Mouse (Mus musculus): ENCODE results near the gene Wapl. TPM values are rescaled to one million over a fixed set of nuclear protein-coding genes. Genes with fewer than 3 reads are reported as not detected.

Wapl gene
- total and polyA plus RNA-seq, 3 experiments, result 80.4 to 221 (median 100) TPM

- no peak for TF ChIP-seq ZMIZ1 (IDR thresholded peaks at IDR 0.05; ENCODE audit: low read depth, low read length)
- TF ChIP-seq ETS1 (IDR thresholded peaks at IDR 0.05; ENCODE audit: low read depth, low read length), result peak; percentile 17; the same call in 1 of the 2 replicates
- no peak; the same call in 1 of the 2 replicates for TF ChIP-seq KAT2A (conservative IDR thresholded peaks at IDR 0.05; ENCODE audit: low read depth, low read length)
- no peak for TF ChIP-seq EP300 (IDR thresholded peaks at IDR 0.05; ENCODE audit: low read depth in 1 of 2, low read length in 2 of 2)
- TF ChIP-seq HCFC1 (IDR thresholded peaks at IDR 0.05; ENCODE audit: low read depth, low read length), result no peak
- TF ChIP-seq MXI1 (IDR thresholded peaks at IDR 0.05; ENCODE audit: low read depth, low read length), result no peak; the same call in none of the 2 replicates
- no peak for TF ChIP-seq UBTF (IDR thresholded peaks at IDR 0.05; ENCODE audit: borderline replicate concordance, insufficient read depth, low read depth, low read length)
- no peak for TF ChIP-seq CHD1 (IDR thresholded peaks at IDR 0.05; ENCODE audit: low read depth, low read length)
- no peak for TF ChIP-seq USF2 (IDR thresholded peaks at IDR 0.05; ENCODE audit: borderline replicate concordance in 1 of 2, insufficient read depth in 1 of 2, low read depth in 1 of 2, low read length in 2 of 2)
- no peak; the same call in 1 of the 2 replicates for TF ChIP-seq POLR2AphosphoS2 (IDR thresholded peaks at IDR 0.05; ENCODE audit: low read length)
- peak in 1 of 2 experiments; percentile 65; a peak in 1 of 4 replicates for TF ChIP-seq POLR2A (IDR thresholded peaks at IDR 0.05; ENCODE audit: control insufficient read depth in 1 of 2, insufficient read depth in 1 of 2, low read depth in 1 of 2, low read length in 2 of 2, poor library complexity in 1 of 2)
- no peak; the same call in none of the 2 replicates for TF ChIP-seq TCF12 (IDR thresholded peaks at IDR 0.05; ENCODE audit: low read depth, low read length)
Measured at GRCm38 (mm10) chr14:34769021-34769566, 95.4 kb downstream of the Wapl start (continued).

- TF ChIP-seq RCOR1 (IDR thresholded peaks at IDR 0.05; ENCODE audit: low read depth, low read length) (no peak), POLR2AphosphoS2 (IDR thresholded peaks at IDR 0.05; ENCODE audit: low read length) (peak; percentile 64; the same call in 1 of the 2 replicates), ZC3H11A (IDR thresholded peaks at IDR 0.05; ENCODE audit: low read depth, low read length) (no peak), MEF2A (IDR thresholded peaks at IDR 0.05; ENCODE audit: extremely low read depth, insufficient replicate concordance, low read depth, low read length, poor library complexity, severe bottlenecking) (no peak), SMC3 (IDR thresholded peaks at IDR 0.05; ENCODE audit: low read depth, low read length) (no peak), TCF12 (IDR thresholded peaks at IDR 0.05; ENCODE audit: low read depth, low read length) (peak; percentile 11; the same call in 1 of the 2 replicates), HCFC1 (IDR thresholded peaks at IDR 0.05; ENCODE audit: low read depth, low read length) (peak; percentile 51), ELF1 (IDR thresholded peaks at IDR 0.05; ENCODE audit: low read depth, low read length) (peak; percentile 85), NELFE (IDR thresholded peaks at IDR 0.05; ENCODE audit: low read depth, low read length) (peak; percentile 73), KAT2A (conservative IDR thresholded peaks at IDR 0.05; ENCODE audit: low read depth, low read length) (no peak), TBP (IDR thresholded peaks at IDR 0.05; ENCODE audit: low read depth, low read length) (peak; percentile 71; the same call in 1 of the 2 replicates), ETS1 (IDR thresholded peaks at IDR 0.05; ENCODE audit: low read depth, low read length) (no peak), MYC (IDR thresholded peaks at IDR 0.05; ENCODE audit: low read depth, low read length) (peak; percentile 64; the same call in 1 of the 2 replicates), ZNF384 (IDR thresholded peaks at IDR 0.05; ENCODE audit: low read depth, low read length) (peak; percentile 89), SIN3A (IDR thresholded peaks at IDR 0.05; ENCODE audit: low read length) (peak; percentile 59), MXI1 (IDR thresholded peaks at IDR 0.05; ENCODE audit: low read depth, low read length) (no peak; the same call in none of the 2 replicates), MAZ (IDR thresholded peaks at IDR 0.05; ENCODE audit: low read depth, low read length) (peak; percentile 6; the same call in 1 of the 2 replicates), ZMIZ1 (IDR thresholded peaks at IDR 0.05; ENCODE audit: low read depth, low read length) (peak; percentile 55; the same call in 1 of the 2 replicates), EP300 (IDR thresholded peaks at IDR 0.05; ENCODE audit: low read depth in 1 of 2, low read length in 2 of 2) (0 out of 4 replicates have a peak, but pooled peaks of 1 of the 2 experiments have one; percentile 1), NRF1 (IDR thresholded peaks at IDR 0.05; ENCODE audit: insufficient read depth, low read depth, low read length, poor library complexity, severe bottlenecking) (peak; percentile 79), MAX (IDR thresholded peaks at IDR 0.05; ENCODE audit: low read length) (no peak), POLR2AphosphoS5 (IDR thresholded peaks at IDR 0.05; ENCODE audit: borderline replicate concordance, low read depth, low read length) (no peak), POLR2A (IDR thresholded peaks at IDR 0.05; ENCODE audit: control insufficient read depth in 1 of 2, insufficient read depth in 1 of 2, low read depth in 1 of 2, low read length in 2 of 2, poor library complexity in 1 of 2) (peak; percentile 67 to 83), E2F4 (IDR thresholded peaks at IDR 0.05; ENCODE audit: borderline replicate concordance, low read depth, low read length) (no peak)
- DNase-seq (ENCODE audit: low read depth, low spot score), result peak; percentile 88
- Histone ChIP-seq H3K27ac (ENCODE audit: control insufficient read depth, low read depth, low read length) (peak overlapping the region; percentile 94), H3K79me2 (ENCODE audit: control insufficient read depth, insufficient read depth, low read length, poor library complexity) (peaks cover 5% of the 10 kb centered on the region; the same call in 1 of the 2 replicates), H3K9me3 (replicated peaks; ENCODE audit: insufficient read depth, low read length) (no peaks in the 10 kb centered on the region), H3K36me3 (ENCODE audit: control insufficient read depth in 1 of 2, insufficient read depth in 2 of 2, low read length in 2 of 2) (peaks cover 0 to 11% of the 10 kb centered on the region in 2 experiments; a peak in 2 of 4 replicates), H3K4me3 (ENCODE audit: control insufficient read depth in 1 of 2, insufficient read depth in 1 of 2, low read depth in 2 of 2, low read length in 2 of 2) (peak overlapping the region; percentile 69 to 82), H3K4me1 (ENCODE audit: control insufficient read depth in 1 of 2, insufficient read depth in 2 of 2, low read length in 2 of 2) (peaks cover 0 to 18% of the 10 kb centered on the region in 2 experiments; a peak in 3 of 4 replicates), H3K9ac (ENCODE audit: control insufficient read depth, low read depth, low read length, poor library complexity, severe bottlenecking) (peak overlapping the region; percentile 94), H3K27me3 (ENCODE audit: control insufficient read depth in 1 of 2, insufficient read depth in 2 of 2, low read length in 2 of 2) (no peaks in the 10 kb centered on the region)
Measured at GRCm38 (mm10) chr14:34769567-34770158, 95.9 kb downstream of the Wapl start.
